Mouse (Mus musculus) 3T3-L1 (cell line): Measurements from ENCODE around the gene Ankrd35.
"Not testable (repeated sequence)": the region's sequence is repeated elsewhere in the genome, so short reads cannot be mapped to it uniquely, and the experiment has no call there.

Experiments
- DNase-seq: peaks from one replicate; pipeline ENCODE4 v3.0.0-alpha.2; 2015; ENCODE audit warnings: low read depth, low spot score

Gene Ankrd35

DNA sequence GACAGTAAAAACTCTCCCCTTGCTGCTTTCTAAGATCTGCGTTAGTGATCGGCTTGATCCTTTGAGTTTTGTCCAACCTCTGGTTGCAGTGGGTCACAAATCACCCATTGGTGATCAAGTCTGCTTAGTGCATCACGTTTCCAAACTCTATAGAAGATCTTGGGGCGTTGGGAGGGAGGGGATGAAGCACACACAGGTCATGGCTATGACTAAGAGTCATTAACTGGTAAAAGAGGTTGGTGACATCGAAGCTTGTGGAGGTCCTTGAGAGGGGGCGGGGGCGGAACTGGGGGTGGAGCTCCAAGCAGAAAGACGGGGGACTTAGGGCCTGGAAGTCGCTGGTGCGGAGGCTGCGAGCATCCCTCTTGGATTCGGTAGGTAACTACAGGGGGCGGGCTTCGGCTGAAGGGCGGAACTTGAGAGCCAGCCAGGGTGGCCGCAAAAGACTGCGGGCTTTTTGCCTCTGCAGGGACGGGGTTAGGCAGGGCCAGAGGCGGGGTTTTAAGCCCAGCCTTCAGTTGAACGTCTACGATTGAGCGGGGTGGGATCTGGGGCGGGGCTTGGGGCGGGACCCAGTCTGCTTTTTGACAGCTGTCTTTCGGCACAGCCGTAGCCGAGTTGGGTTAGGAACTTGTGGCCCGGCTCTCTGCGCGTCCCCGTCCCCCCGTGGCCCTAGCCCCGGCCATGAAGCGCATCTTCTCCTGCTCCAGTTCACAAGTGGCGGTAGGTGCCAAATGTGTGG, at the start of gene Ankrd35:
Gene Ankrd35 (plus strand): TSS at position 405 of the 742 bp plus-strand sequence.
- no peak for DNase-seq

DNA sequence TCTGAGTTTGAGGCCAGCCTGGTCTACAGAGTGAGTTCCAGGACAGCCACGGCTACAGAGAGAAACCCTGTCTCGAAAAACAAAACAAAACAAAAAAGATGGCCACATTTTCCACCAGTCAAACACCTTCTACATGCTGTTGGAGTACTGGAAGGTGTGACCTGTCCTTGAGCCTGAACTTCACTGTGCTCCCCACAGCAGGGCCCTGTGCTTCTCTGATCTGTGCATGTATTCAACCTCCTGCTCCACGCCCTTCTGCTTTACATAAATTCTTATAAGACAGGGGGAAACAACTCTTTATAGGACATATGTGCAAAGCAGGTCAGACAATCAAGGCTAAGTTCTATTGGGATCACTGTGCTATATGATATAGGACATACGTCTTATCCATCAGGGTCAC, 46.7 kb upstream of the Ankrd35 start:
- no peak for DNase-seq

DNA sequence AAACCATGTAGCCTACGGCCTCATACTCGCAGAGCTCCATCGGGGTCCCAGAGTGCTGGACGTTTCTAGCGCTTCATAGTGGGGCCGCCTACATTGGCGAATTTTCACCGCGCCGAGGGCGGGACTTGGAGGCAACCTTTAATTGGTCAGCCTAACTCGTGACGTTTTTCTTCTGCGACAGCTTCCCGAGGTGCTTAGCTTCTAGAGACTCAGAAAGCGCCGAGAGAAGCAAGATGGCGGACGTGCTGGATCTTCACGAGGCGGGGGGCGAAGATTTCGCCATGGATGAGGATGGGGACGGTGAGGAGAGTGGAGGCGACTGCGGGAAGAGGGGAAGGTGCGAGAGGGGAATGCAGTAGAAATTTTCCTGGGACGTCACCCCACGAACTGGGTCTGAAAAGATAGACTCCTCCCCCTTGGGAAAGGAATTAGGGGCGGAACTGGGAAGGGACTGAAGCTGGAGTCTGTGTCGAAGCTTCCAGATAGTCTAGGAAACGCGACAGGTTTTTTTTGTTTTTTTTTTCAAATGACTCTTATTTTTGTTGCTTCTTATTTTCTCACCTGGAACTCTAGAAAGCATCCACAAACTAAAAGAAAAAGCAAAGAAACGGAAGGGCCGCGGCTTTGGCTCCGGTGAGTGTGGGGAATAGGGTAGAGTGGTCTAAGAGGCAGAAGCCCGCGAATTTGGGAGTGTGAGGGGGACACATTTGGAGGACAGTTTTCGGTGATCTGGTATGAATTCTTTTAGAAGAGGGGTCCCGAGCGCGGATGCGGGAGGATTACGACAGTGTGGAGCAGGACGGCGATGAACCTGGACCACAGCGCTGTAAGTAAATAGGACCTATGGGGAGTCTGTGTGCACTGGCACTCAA, 40.0 kb upstream of the Ankrd35 start, which contains the start of gene Rbm8a:
Gene Rbm8a (plus strand): TSS at position 205 of the 872 bp plus-strand sequence.
- peak; percentile 99 for DNase-seq

DNA sequence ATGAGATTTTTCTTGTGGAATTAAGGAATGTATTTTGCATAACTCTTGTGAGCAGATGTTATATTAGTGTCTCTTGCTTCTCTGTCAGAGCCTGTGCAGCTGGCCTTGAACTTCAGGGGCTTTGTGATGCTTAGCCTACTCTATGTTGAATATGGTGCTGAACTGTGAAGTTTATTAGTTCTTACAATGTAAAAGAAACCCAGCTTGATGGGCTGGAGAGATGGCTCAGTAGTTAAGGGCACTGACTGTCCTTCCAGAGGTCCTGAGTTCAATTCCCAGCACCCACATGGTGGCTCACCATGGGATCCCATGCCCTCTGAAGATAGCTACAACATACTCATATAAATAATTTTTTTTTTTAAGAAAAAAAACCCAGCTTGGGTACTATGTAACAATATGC, 37.9 kb upstream of the Ankrd35 start:
- no peak for DNase-seq

DNA sequence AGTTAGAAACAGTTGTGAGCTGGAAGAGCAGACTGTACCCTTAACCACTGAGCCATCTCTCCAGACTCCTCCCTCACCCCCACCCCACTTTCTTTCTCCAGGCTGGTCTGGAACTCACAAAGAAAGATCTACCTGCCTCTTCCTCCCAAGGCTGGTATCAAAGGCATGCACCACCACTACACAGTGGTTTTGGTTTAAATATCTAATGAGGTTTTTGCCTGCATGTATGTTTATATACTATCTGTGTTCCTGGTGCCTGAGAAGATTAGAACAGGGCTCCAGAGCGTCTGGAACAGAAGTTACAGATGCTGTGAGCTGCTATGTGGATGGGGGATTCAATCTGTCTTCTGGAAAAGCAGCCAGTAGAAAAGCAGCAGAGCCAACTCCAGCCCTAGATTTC, 35.9 kb upstream of the Ankrd35 start:
- DNase-seq = no peak

DNA sequence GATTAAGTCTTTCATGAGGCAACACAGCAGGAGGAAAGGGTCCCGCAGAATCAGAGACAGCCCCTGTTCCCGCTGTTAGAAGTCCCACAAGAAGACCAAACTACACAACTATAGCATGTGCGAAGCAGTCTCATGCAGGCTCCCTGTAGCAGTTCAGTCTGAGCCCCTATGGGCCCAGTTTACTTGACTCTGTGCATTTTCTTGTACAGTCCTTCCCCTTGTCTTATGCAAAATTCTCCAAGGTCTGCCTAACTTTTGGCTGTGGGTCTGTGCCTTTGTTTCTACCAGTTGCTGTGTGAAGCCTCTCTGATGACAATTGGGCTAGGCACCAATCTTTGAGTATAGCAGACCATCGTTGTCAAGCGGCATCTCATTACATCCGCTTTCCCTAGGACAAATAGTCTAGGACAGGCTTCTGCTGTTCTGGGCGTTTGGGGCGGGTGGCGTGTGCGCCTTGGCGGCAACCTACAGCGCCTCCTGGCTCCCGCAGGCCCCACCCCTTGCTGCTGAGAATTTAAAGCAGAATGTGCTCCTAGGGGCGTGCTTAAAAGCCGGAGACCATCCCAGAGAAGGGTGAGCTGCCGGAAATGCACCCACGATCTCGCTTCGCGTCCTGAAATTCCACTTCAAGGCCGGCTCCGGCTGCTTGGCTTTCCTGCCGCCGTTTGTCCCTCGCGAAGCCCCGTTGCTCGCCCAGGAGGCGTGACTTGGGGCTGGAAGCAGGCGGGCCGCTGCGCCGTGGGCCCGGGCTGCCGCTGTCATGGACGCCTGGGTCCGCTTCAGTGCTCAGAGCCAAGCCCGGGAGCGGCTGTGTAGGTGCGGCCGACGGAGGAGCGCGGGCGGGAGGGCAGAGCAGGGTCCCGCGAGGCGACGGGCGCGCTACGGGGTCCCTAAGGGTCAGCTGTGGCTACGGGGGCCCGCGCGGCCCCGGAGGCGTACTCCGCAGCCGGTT, 34.7 kb upstream of the Ankrd35 start, which contains the start of the genes Pex11b and Gm42957:
Gene Pex11b (plus strand): TSS at position 449 of the 952 bp plus-strand sequence.
Gene Gm42957 (plus strand): TSS at position 547 of the 952 bp plus-strand sequence.
- peak; percentile 93 for DNase-seq

DNA sequence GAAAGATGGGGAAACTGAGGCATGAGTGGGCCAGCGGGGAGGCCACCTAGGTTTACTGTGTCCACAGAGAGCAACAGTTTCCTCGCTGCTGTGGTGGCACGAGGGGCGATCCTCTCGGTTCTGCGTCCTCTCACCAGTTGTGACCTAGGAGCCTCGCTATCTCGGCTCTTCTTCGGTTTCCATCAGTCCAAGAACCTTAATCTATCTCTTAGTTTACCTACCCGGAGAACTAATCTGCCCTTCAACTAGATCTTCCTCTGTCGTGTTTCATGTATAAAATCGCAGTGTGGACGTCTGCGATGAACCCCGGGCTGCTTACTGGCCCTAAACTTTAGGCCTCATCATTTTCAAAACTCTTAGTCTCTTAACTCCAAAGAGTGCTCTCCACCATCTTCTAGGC, 34.0 kb upstream of the Ankrd35 start:
- no peak for DNase-seq

DNA sequence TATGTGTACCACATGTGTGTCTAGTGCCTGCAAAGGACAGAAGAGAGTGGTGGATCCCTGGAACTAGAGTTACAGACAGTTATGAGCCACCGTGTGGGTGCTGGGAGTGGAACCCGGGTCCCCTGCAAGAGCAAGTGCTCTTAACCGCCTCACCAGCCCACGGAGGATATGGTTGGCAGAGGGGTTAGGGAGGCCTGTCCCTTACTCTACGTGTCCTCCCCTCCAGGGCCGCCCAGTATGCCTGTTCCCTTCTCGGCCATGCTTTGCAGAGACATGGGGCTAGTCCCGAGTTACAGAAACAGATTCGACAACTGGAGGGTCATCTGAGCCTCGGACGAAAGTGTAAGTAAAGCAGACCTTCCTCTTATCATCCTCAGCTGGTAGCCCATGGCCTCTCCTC, 33.5 kb upstream of the Ankrd35 start:
- no peak for DNase-seq

DNA sequence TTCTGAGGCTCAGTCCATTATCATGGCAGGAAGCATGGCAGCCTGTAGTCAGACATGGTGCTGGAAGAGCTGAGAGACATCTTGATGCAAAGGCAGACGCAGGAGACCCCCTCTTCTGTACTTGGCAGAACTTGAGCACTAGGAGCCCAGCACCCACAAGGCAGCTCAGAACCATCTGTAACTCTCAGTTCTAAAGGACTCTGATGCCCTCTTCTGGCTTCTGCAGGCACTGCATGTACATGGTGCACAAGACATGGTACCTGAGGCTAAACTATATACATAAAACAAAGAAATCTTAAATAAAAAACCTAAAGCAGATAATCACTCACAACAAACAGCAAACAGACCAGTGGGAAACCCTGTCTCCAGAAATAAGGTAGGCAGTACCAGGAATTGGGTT, 30.7 kb upstream of the Ankrd35 start:
- peak; percentile 85 for DNase-seq

DNA sequence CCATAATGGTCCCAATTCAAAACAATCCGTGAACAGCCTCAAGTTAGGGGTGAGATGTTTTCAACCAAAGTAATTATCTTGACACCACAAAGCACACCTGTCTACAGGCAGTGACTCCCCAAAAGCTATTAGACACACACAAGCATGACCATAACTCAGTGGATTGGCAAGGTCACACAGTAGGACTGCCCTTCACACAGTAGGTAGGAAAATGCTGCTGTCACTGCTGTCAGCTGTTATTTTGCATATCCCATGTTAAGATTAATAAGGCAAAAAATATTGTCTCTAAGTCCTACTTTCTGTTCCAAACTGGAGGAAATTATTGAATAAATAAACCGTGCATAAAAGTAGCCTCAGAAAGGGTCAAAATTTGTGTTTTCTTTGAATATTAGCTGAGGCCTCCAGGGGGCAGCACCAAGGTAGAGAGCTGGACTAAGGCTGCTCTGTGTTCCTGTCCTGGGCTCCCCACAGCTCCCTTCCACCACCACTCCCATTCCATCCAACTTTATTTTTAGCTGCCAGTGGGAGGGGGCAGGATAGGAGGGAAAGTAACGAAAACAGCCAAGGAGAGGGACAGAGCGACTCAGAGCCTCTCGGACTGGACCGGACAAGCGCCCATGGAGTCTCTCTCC, 24.8 kb upstream of the Ankrd35 start, which contains the start of gene Itga10:
Gene Itga10 (plus strand): TSS at position 567 of the 632 bp plus-strand sequence.
- peak; percentile 83 for DNase-seq

DNA sequence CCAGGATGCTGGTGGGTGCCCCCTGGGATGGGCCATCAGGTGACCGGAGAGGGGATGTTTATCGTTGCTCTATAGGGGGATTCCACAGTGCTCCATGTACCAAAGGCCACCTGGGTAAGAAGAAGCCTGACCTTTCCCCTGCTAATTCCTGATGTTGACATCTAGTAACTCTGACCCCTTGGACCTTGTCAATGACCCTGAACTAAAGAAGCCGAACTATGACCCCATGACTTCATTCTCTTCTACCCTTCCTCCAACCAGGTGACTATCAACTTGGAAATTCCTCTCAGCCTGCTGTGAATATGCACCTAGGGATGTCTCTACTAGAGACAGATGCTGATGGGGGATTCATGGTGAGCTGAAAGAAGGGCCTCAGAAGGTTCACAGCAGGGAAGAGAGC, 22.6 kb upstream of the Ankrd35 start:
- no peak for DNase-seq

DNA sequence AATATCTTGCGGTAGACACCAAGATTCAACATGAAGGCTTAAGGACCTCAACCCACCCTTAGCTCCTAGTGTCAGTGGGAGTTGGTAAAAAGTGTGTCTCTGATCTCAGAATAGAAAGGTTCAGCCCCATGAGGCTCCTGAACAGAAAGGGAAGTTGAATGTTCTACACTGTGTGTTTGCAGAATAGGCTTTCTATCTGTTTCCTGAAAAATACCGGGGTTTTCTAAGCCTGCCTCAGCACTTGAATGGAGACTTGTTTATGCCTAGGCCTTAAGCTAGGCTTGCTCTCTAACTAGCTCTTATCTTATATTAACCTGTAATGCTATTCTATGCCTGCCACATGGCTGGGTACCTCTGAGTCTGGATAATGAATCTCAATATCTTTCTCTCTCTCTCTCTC, 9.0 kb upstream of the Ankrd35 start:
- DNase-seq = no peak

DNA sequence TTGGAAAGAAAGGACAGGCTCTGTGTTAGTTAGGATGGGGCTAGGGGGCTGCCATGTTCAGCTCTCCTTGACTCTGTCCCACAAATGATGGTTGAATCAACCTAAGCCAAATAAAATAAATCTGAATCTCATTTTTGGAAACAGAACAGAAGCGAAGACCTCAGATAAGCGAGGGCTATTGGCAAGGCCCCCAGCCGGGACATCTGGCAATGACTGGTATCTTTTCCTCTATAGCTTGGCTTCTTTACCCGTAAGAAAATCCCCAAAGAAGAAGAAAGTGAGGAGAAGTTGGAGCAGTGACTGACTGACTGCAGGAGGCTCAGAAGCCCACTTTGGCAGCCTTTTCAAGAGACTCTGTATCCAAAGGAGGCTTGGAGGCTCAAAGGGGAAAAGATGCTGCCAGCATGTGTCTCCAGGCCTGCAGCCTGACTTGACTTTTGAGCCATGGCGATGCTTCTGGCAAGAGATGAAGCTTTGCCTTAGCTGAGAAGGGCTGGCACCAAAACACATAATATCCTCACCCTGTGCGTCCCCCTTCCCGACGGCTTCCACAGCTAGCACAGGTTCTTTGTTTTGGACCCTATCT, 7.1 kb upstream of the Ankrd35 start:
- DNase-seq = peak; percentile 60

DNA sequence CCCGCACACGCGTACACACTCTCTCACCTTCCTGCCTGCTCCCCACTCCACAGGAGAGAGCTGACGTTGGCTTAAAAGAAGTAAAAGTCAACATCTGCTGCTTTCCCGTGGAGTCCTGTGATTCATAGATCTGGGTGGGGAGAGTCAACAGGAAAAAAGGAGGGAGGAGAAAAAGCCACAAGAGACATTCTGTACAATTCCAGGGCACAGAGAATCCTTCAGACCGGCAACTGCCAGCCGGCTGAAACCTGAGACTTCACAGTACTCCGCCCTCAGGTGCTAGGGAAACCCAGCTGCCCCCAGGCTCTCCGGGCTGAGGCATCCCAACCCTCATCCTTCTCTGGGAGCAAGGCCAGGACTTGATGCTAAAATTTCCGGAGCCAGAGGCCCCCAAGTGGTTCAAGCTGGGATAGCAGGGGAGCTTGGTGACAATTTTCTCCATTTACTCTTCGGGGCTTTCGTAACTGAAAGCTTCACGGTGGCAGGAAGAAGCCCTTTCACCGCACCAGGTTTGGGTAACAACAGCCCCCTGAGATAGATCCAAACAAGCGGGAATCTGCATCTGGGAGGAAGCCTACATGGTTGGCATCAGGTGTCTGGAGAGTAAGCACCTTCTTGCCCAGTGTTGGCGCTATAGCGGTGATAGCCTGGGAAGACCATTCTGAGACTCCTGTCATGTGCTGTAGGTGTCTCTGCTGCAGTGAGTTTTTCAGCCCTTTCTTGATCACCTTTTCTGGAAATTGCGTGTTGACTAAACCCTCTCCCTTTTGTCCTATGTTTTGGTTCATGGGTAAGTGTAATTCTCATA, 6.3 kb upstream of the Ankrd35 start:
- DNase-seq = peak; percentile 99

DNA sequence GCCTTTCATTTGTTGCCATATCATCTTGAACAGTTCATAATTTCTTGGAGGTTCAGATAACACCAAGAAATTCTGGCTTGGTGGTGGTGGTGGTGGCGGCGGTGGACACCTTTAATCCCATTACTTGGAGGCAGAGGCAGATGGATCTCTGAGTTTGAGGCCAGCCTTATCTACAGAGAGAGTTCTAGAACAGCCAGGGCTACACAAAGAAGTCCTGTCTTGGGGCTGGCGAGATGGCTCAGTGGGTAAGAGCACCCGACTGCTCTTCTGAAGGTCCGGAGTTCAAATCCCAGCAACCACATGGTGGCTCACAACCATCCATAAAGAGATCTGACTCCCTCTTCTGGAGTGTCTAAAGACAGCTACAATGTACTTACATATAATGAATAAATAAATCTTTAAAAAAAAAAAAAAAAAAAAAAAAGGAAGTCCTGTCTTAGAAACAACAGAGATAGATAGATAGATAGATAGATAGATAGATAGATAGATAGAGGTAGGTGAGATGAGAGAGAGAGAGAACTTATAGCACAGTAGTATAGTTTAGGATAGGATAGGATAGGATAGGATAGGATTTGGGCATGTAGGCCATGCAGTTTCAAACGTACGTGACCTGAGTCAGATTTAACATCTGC, 4.1 kb upstream of the Ankrd35 start:
- not testable (repeated sequence) for DNase-seq

DNA sequence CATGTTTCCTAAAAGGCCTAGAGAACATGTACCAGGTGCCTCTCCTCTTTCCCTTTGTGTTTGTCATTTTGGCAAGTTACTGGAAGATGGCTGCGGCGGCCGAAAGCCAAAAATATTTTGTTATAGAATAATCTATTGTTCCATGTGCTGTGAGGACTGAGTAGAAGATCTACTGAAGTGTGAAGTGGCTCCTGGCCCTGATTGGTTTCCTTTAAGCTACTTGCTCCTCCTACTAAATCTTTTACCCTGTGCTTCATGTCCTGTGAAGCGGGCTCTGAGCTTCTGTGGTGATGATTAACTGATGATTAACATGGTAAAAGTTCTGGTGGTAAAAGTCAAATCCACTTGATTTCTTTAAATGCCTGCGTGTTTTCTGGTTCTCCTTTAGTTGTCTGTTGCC, 3.0 kb upstream of the Ankrd35 start:
- DNase-seq = no peak

DNA sequence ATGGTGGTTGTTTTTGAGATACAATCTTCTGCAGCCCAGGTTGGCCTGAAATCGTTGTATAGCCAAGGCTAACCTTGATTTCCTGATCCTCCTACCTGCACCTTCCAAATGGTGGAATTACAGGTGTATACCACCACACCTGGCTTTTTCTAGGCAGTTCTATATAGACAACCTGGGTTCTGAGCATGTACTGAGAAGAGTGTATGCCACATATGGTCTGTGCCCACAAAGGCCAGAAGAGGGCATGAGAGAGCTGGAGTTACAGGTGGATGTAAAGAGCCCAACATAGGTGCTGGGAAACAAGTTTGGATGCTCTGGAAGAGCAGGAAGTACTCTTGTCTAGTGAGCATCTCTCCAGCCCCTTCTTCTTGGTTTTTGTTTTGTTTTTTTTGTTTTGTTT, 2.6 kb upstream of the Ankrd35 start:
- peak; percentile 76 for DNase-seq

DNA sequence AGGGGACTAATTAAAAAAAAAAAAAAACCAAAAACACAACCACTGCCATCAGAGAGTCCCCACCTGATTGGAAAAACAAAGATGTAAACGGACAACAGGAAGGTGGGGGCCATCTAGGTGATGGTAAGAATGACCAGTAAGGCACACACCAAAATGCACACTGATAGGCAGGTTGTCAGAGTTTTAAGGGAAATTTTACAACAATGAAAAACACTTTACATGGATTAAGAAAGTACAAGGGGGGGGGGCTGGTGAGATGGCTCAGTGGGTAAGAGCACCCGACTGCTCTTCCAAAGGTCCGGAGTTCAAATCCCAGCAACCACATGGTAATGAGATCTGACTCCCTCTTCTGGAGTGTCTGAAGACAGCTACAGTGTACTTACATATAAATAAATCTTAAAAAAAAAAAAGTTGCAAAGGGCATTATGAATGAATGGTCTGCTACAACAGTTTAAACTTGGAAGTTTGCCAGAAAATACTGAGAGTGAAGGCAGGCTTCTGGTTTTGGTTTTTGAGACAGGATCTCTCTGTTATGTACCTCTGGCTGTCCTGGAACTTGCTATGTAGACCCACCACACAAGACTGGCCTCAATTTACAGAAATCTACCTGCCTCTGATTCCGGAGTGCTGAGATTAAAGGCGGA, 1.4 kb upstream of the Ankrd35 start:
- no peak for DNase-seq

DNA sequence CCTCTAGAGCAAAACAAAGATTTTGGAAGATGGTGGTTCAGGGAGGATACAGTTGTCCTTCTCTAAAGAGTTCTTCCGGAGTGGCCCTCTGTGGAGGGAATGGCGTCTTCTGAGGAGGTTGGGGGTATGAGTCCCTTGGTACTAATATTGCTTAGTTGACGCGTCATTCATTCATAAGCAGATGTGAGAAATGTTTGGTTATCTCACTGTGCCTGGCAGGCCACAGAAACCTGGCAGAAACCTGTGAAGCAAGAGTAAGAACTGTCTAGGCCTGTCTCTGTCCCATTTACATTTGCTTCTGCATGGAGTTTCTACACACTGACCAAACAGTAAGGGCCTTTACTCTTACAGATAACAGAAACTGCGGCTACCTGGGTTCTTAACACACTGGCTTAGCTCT, 1.6 kb downstream of the Ankrd35 start:
- DNase-seq = no peak
